Mouse (Mus musculus) MEL (cell line): ENCODE results near the gene Atp6v1e2.

ENCODE experiments used
- CTCF ChIP-seq, 3 experiments: IDR thresholded peaks in 2 of 3; conservative IDR thresholded peaks in 1 of 3; 2 replicates each; pipeline ENCODE4 v1.5.1; 2011 to 2012; ENCODE audit warnings: low read length in 3 of 3, low read depth in 2 of 3, mild to moderate bottlenecking in 2 of 3, improper control_type of control experiment in 1 of 3, inconsistent platforms in 1 of 3, mixed read lengths in 1 of 3, moderate library complexity in 1 of 3; ENCODE audit not compliant: control insufficient read depth in 1 of 3, insufficient read depth in 1 of 3, poor library complexity in 1 of 3, severe bottlenecking in 1 of 3
- EP300 ChIP-seq, 2 experiments: IDR thresholded peaks; 2 replicates each; pipeline ENCODE4 v1.6.1; 2011; ENCODE audit warnings: improper control_type of control experiment in 2 of 2, low read length in 2 of 2, low read depth in 1 of 2, mild to moderate bottlenecking in 1 of 2
- POLR2A ChIP-seq, 2 experiments: IDR thresholded peaks; 2 replicates each; pipeline ENCODE4 v1.6.1; 2011 to 2012; ENCODE audit warnings: low read length in 2 of 2, mild to moderate bottlenecking in 2 of 2, control low read depth in 1 of 2, improper control_type of control experiment in 1 of 2, low read depth in 1 of 2, moderate library complexity in 1 of 2; ENCODE audit not compliant: control insufficient read depth in 1 of 2, insufficient read depth in 1 of 2, poor library complexity in 1 of 2
- RAD21 ChIP-seq: IDR thresholded peaks from 2 replicates; pipeline ENCODE4 v1.6.1; 2011; ENCODE audit warnings: mild to moderate bottlenecking, low read depth, low read length, improper control_type of control experiment
- TAL1 ChIP-seq: IDR thresholded peaks from 2 replicates; pipeline ENCODE4 v1.6.1; 2012; ENCODE audit warnings: mild to moderate bottlenecking, inconsistent platforms, low read length, moderate library complexity, mixed read lengths
- ZC3H11A ChIP-seq: IDR thresholded peaks from 2 replicates; pipeline ENCODE4 v1.6.1; 2012; ENCODE audit warnings: low read depth, mild to moderate bottlenecking, inconsistent platforms, low read length, improper control_type of control experiment

DNA sequence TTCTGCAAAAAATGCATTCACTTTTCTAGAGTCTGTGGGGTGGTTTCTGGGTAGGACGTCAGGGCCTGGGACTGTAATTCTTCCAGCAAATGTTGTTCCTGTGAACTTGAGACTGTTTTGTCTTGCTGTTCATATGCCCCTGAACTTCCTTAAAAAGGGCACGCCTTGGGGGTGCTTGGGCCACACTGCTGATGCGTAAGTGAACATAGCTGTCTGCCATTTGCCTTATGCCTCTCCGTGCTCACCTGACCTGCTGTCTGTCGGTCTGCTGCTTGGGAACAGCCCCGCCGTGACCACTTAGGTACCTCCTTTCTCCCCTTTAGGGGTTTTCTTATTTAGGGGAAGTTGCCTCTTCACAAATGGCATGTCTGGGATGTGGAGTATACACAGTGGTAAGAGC, 24.2 kb upstream of the Atp6v1e2 start:
- TF ChIP-seq ZC3H11A (no peak), CTCF (IDR thresholded peaks at IDR 0.05 in 2 of 3, conservative IDR thresholded peaks at IDR 0.05 in 1 of 3; ENCODE audit: control insufficient read depth in 1 of 3, insufficient read depth in 1 of 3, low read depth in 2 of 3, low read length in 3 of 3, poor library complexity in 1 of 3, severe bottlenecking in 1 of 3) (no peak), RAD21 (no peak), POLR2A (IDR thresholded peaks at IDR 0.05; ENCODE audit: control insufficient read depth in 1 of 2, insufficient read depth in 1 of 2, low read depth in 1 of 2, low read length in 2 of 2, poor library complexity in 1 of 2) (no peak), TAL1 (no peak), EP300 (IDR thresholded peaks at IDR 0.05; ENCODE audit: low read depth in 1 of 2, low read length in 2 of 2) (no peak)
